8 mouse cellular contexts compared by ENCODE assay signal in the genomic region with DNA sequence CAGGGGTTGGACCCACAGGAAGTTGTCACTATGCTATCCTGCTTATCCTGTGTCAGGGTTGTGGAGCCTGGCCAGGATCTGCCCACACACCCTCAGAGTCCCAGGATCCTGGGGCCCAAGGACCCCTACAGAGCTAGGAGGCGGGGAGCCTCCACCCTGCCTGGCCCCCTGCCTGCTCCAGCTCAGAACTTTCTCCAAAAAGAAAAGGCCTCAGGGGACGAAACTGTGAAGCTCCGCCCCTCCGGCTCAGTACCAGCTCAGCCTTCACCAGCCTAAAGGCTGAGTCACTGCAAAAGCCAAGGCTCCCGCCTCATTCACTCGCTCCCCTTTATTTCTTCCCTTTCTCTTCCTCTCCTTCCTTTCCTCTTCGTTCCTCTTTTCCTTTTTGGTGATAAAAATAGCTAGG. TPM values are rescaled to one million over a fixed set of nuclear protein-coding genes. Genes with fewer than 3 reads are reported as not detected.
DNase-seq lines count a peak whose midpoint lies in the region; ATAC-seq lines count a peak whose summit lies in the region.

No protein-coding gene starts in this region.

- H3K4me1 ChIP-seq in embryonic facial prominence, embryonic 13.5 days: peaks cover 57% of the 10 kb centered on the region
- peaks cover 38% of the 10 kb centered on the region for H3K4me1 ChIP-seq in heart, embryonic 16.5 days (ENCODE audit: control insufficient read depth, insufficient read depth, low read length)

- 0 out of 2 replicates have a peak, but pooled peaks cover 2% of the 10 kb centered on the region for H3K27me3 ChIP-seq in embryonic facial prominence, embryonic 13.5 days
- no peaks in the 10 kb centered on the region for H3K27me3 ChIP-seq in heart, embryonic 16.5 days (ENCODE audit: control insufficient read depth, insufficient read depth, low read length)

- DNase-seq in urinary bladder, adult 18-20 months (ENCODE audit: low spot score in 2 of 2): peak; percentile 55 to 75
- DNase-seq in urinary bladder, postnatal 10 days (ENCODE audit: low spot score): no peak
- DNase-seq in kidney, postnatal 14 days: peak; percentile 84
- DNase-seq in thymus, postnatal 0 days (ENCODE audit: low spot score): peak; percentile 66
- DNase-seq in cerebellum, postnatal 36 days: no peak

- peak overlapping the region; percentile 44 for H3K4me2 ChIP-seq in embryonic facial prominence, embryonic 13.5 days
- H3K4me2 ChIP-seq in heart, embryonic 16.5 days (ENCODE audit: low read depth, low read length): peak overlapping the region; percentile 43

- WGBS in embryonic facial prominence, embryonic 13.5 days: 1% methylated on average over 7 of the region's 7 CpGs
- WGBS in heart, embryonic 16.5 days: 8% methylated on average over 7 of the region's 7 CpGs

- H3K9me3 ChIP-seq in embryonic facial prominence, embryonic 13.5 days: no peaks in the 10 kb centered on the region
- no peaks in the 10 kb centered on the region for H3K9me3 ChIP-seq in heart, embryonic 16.5 days (replicated peaks; ENCODE audit: control insufficient read depth, low read length)

- H3K36me3 ChIP-seq in embryonic facial prominence, embryonic 13.5 days: no peaks in the 10 kb centered on the region
- no peaks in the 10 kb centered on the region for H3K36me3 ChIP-seq in heart, embryonic 16.5 days (ENCODE audit: control insufficient read depth, insufficient read depth)

- no peak overlapping the region for H3K4me3 ChIP-seq in embryonic facial prominence, embryonic 13.5 days
- peak overlapping the region; percentile 13; the same call in 1 of the 2 replicates for H3K4me3 ChIP-seq in heart, embryonic 16.5 days (ENCODE audit: low read length)

- peak; percentile 43; the same call in 1 of the 2 replicates for ATAC-seq in embryonic facial prominence, embryonic 13.5 days (ENCODE audit: insufficient number of reproducible peaks, insufficient read depth, low FRiP score, low TSS enrichment, low read depth)
- peak; percentile 35 for ATAC-seq in heart, embryonic 16.5 days (replicated peaks; ENCODE audit: extremely low read depth, insufficient read depth, low FRiP score)
- ATAC-seq in megakaryocyte, adult 5-6 weeks (ENCODE audit: poor library complexity, severe bottlenecking): peak; percentile 48

- H3K27ac ChIP-seq in embryonic facial prominence, embryonic 13.5 days: peak overlapping the region; percentile 96
- H3K27ac ChIP-seq in heart, embryonic 16.5 days (ENCODE audit: low read length): peak overlapping the region; percentile 87

- 0 out of 2 replicates have a peak overlapping the region, but pooled peaks have one; percentile 37 for H3K9ac ChIP-seq in embryonic facial prominence, embryonic 13.5 days
- H3K9ac ChIP-seq in heart, embryonic 16.5 days (ENCODE audit: low read length): peak overlapping the region; percentile 56

RNA-seq across cellular contexts. Expression of a gene that starts 9.0 kb away (rescaled TPM):
- 17.3 and 17.8 TPM in 2 replicates for polyA plus RNA-seq in embryonic facial prominence, embryonic 13.5 days (2015; fragmentation: Nextera tagmentation; extraction: Ambion mirVana)
- polyA plus RNA-seq in heart, embryonic 16.5 days (2015; fragmentation: Nextera tagmentation; extraction: Ambion mirVana): 17.9 and 21.8 TPM in 2 replicates
- total RNA-seq in megakaryocyte, adult 5-6 weeks (2015): 37.6 and 43.0 TPM in 2 replicates
- 22.3 and 48.3 TPM in 2 replicates for total RNA-seq in megakaryocyte, adult 5-6 weeks (2017)
- 44.3 and 54.9 TPM in 2 replicates for polyA plus RNA-seq in thymus, postnatal 0 days (2015; fragmentation: Nextera tagmentation; extraction: Ambion mirVana)

Comparison
In these comparisons a context has a peak if more than half of its experiments do, and no peak if none do; other contexts are left out.
1. DNase-seq: peak in urinary bladder, adult 18-20 months (2 of 2), kidney, postnatal 14 days (single experiment) and thymus, postnatal 0 days (single experiment); none in urinary bladder, postnatal 10 days (single experiment) and cerebellum, postnatal 36 days (0 of 2).
2. Peak in every context shown above with its lines, with median percentiles within 50 percentile points of each other: ATAC-seq.